Mouse (Mus musculus) kidney, postnatal 25 days (tissue): ENCODE data around the gene Fbxo46.

Source experiments
- DNase-seq, 2 experiments: peaks; one replicate each; pipeline ENCODE4 v3.0.0; 2021; ENCODE audit warnings: mixed read lengths in 2 of 2

Gene Fbxo46

DNA sequence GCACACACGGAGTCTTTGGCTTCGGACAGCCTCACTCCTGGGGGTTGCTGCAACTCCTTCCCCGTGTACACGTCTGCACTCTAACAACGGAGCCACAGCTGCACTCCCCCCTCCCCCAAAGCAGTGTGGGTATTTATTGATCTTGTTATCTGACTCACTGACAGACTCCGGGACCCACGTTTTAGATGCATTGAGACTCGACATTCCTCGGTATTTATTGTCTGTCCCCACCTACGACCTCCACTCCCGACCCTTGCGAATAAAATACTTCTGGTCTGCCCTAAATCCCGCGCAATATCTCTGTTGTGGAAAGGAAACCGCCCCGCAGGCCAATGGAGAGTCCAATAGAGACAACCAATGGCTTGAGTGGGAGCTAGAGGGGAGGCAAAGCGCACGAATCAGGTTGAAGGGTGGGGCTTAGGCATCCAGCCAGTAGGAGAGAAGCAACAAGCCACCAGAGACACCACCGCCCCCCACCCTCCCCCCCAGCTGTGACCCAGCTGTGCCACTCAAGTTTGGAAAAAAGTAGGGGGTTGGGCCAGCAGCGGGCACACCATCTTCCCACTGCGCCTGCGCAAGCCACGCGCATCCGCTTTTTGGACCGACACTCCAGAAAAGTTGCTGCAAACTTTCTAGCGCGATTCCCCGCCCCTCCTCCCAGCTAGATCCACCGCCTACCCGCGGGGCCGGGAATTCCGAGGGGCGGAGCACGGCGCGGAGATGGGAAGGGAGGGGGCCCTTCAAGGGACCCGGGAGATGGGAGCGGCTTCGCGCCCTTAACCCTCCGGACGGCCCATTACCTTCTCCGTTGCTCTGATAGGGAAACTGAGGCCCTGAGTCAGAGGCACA is 25.9 kb upstream of the Fbxo46 start:
- peak; percentile 98 to 99 for DNase-seq

DNA sequence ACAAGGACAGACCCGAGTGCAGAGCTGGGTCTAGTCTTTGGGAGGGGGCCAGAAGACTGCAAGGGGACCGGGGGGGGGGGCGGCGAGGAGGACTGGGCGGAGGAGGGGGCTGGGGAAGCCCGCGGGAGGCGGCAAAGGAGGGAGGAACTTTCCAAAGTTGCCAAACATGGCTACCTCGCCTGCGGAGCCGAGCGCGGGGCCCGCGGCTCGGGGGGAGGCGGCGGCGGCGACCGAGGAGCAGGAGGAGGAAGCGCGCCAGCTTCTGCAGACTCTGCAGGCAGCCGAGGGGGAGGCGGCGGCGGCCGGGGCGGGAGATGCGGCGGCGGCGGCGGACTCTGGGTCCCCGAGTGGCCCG is 25.2 kb upstream of the Fbxo46 start, which contains the start of gene Six5:
Gene Six5 (plus strand): TSS at position 124 of the 355 bp plus-strand sequence.
- DNase-seq = peak; percentile 56 to 79

DNA sequence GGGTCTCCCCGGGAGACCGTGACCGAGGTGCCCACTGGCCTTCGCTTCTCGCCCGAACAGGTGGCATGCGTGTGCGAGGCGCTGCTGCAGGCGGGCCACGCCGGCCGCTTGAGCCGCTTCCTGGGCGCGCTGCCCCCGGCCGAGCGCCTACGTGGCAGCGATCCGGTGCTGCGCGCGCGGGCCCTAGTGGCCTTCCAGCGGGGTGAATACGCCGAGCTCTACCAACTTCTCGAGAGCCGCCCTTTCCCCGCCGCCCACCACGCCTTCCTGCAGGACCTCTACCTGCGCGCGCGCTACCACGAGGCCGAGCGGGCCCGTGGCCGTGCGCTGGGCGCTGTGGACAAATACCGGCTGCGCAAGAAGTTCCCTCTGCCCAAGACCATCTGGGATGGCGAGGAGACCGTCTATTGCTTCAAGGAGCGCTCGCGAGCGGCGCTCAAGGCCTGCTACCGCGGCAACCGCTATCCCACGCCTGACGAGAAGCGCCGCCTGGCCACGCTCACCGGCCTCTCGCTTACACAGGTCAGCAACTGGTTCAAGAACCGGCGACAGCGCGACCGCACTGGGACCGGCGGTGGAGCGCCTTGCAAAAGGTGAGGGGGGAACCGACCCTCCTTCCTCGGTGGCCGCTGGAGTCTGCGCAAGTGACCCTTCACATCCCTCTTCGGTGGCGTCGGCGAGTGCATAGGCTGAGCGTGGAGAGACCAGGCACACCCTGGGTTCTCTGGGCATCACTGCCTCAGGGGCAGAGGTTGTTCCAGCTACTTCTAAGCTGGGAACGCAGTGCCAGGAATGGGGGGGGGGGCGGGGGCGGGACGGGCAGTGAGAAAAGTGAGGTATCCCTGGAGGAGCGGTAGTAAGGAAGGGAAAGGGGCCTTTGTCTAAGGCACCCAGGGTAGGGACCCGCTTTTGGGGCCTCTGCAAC is 24.6 kb upstream of the Fbxo46 start:
- peak; percentile 63 to 77 for DNase-seq

- DNase-seq = peak; percentile 67 to 90
Observed at GRCm38 (mm10) chr7:19095751-19096110, 23.9 kb upstream of the Fbxo46 start.

- no peak for DNase-seq
Observed at GRCm38 (mm10) chr7:19096421-19096976, 23.2 kb upstream of the Fbxo46 start.

DNA sequence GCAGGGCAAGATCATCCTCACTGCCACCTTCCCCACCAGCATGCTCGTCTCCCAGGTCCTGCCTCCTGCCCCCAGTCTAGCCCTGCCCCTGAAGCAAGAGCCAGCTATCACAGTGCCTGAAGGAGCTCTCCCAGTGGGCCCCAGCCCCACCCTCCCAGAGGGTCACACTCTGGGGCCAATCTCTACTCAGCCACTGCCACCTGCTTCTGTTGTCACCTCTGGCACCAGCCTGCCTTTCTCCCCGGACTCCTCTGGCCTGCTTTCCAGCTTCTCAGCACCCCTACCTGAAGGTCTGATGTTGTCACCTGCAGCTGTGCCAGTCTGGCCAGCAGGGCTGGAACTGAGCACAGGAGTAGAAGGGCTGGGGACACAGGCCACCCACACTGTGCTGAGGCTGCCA is 22.4 kb upstream of the Fbxo46 start:
- no peak for DNase-seq

DNA sequence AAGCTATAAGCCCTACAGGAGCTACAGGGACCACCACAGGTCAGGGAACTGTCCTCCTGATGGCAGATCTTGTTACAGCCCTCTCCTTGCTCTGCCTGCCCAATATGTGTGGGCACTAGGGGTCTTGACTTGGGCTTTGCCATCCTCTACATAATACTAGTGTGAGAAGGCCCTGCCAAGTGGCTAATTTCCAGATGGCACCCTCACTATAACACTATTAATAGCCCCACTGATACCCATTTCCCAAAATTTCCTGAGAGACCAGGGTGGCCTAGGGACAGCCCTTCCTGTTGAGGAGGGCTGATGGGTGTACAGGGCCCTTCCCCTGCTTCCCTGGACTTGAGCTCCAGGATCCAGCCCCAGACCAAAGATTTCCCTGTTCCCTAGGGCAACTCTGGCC is 21.8 kb upstream of the Fbxo46 start:
- DNase-seq = no peak

DNA sequence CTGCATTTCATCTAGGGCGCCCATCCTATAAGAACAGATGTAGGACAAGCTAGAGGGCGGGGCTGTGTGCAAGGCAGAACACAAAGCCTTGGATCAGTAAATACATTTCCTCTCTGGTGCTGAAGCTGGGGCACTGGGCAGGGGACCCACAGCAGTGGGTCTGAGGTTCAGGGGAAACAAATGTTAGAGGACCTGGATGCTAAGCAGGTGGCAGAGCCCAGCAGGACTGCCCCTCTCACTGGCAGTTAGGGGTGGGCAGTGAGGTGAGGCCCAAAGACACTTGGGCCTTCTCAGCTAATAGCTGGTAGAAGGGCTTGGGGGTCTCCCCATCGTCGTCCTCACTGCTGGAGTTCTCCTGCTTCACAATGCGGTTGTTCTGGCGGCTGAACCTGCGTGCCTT is 20.8 kb upstream of the Fbxo46 start:
- DNase-seq = peak in 1 of 2 experiments; percentile 11

- no peak for DNase-seq
Observed at GRCm38 (mm10) chr7:19100290-19100689, 19.4 kb upstream of the Fbxo46 start.

- no peak for DNase-seq
Observed at GRCm38 (mm10) chr7:19103741-19104140, 15.9 kb upstream of the Fbxo46 start.

DNA sequence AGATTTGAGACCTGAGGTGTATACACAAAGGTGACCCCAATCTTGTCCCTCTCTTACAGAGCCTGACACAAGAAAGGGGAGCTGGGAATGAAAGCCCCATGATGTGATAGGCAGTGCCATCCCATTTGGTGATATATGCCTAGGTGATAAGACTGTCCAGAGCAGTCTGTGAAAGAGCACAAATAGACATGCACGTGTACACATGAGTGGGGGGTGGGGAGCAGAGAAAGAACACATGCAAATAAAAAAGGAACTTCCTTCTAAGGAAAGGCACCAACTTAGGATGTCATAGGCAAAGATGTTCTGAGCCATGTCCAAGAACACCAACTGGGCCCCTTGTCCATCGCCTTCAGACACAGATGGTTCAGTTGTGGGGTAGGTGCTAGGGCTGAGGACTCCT is 15.2 kb upstream of the Fbxo46 start:
- DNase-seq = no peak

GRCm38 (mm10) chr7:19107436-19107835 is 12.2 kb upstream of the Fbxo46 start:
- DNase-seq = no peak

DNA sequence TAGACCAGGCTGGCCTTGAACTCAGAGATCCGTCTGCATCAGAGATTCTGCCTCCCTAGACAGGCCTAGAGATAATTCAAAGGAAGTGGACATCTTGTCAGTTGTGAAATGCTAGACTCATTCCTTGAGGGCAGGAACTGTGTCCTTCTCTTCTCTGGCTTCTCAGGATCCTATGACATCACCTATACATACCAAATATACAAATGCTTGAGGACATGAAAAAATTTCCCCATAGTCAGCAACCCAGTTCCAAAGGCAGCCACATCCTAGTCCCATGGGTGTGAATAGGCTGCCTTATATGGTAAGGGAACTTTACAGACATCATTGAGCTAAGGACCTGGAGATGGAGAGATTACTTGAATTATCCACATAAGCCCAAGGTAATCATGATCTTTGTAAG is 10.1 kb upstream of the Fbxo46 start:
- DNase-seq = no peak

DNA sequence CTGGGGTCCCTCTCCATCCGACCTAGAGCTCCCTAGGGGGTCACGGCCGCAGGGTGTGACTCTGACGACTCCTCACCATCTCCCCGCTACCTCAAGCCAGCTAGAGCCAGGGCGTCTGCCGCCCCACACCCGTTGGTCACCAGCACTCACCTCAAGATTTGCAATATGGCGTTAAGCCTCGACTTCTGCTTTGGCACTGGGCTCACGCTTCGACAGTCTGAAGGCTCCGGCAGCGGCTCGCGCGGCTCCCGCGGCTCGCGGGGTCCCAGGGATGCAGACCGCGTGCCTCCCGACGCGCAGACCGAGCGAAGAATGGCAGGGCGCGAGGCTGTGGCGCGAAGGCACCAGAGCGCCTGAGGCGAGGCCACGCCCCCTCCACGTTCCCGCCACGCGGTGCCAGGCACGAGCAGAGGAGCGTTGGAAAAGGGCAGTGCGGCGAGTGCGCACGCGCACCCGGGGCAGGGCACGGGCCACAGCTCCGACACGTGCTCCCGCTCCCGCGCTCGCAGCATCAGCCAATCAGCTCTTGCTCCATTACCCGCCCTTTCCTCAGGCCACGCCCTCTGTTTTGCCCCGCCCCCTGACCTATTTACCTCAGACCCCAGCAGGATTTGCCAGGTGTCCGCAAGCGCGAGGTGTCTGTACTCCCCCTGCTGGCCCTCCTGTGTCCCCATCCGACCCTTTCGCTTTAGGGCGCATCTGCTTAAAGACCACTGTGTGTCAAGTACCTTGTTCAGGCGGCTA is 1.5 kb upstream of the Fbxo46 start, which contains the start of gene Gm4969:
Gene Gm4969 (minus strand): TSS at position 341 of the 744 bp plus-strand sequence.
- DNase-seq = peak; percentile 62 to 86

GRCm38 (mm10) chr7:19119083-19119482 is 576 bp upstream of the Fbxo46 start:
- no peak for DNase-seq

DNA sequence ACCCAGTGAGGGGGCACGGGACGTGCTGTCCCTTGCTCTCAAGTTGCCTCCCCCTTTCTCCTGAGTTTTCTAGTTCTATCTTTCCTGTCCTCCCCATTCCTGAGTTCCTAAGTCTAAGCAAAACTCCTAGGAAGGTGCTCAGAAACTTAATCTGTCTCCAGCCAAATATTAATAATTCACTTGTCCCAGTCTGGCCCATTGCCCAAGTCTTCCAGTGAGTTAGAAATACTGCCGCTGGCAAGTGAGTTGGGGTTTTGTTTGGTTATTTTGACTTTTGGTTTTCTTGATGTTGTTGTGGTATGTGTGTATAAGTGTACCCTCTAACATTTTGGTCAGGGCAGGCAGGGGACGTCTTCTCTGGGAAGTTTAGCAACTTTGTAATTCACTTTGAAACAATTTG is 2.0 kb downstream of the Fbxo46 start:
- DNase-seq = peak in 1 of 2 experiments; percentile 83

DNA sequence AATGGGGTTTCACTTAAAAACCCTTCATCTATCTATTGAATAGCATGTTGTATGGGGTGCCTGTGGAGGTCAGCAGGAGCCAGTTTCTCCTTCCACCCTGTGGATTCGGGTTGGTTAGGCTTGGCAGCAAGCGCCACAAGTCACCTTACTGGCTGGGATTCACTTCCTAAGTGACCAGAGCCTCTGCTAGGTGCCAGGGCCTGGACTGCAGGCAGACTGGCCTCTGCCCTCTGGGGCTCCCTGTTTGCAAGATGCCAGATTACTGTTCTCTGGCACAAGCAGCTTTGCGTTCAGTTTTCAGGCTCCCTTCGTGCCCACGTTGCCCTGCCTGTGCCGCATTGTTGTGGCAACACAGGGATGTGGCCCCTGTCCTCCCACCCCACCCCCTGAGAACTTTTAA is 5.1 kb downstream of the Fbxo46 start:
- DNase-seq = peak; percentile 27 to 71

DNA sequence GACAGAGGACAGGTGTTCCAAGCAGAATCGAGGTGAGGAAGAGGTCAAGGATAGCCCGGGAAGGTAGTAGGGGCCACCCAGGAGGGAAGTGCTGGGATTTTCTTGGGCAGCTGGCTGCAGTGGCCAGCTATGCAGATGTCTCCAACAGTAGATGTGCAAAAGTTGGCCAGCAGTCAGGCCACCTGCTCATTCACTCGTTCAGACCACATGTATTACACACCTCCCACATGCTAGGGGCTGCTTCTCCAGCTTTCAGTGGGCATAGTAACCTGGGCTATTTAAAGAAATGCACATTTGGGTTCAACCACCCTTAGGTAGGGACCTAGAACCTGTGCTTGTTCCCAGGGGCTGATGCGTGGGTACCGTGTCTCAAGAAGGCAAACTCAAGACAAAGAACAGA is 8.1 kb downstream of the Fbxo46 start:
- no peak for DNase-seq

DNA sequence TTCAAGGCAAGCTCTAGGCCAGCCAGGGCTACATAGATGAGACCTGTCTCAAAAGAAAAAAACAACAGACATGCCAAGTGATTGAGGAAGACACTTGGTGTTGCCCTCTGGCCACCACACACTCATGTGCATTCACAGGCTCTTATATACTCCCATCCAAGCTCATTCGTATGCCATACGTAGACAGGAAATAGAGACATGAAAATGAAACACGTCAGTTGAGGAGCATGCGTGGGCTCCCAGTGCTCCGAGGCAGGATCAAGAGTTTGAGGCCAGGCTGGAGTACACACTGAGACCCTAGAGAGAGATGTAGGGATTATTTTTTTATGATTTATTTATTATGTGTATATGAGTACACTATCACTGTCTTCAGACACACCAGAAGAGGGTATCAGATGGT is 9.7 kb downstream of the Fbxo46 start:
- DNase-seq = no peak

- DNase-seq = no peak
Observed at GRCm38 (mm10) chr7:19130657-19131056, 11.0 kb downstream of the Fbxo46 start.

- peak; percentile 98 to 100 for DNase-seq
Observed at GRCm38 (mm10) chr7:19131324-19131848, 11.7 kb downstream of the Fbxo46 start.

DNA sequence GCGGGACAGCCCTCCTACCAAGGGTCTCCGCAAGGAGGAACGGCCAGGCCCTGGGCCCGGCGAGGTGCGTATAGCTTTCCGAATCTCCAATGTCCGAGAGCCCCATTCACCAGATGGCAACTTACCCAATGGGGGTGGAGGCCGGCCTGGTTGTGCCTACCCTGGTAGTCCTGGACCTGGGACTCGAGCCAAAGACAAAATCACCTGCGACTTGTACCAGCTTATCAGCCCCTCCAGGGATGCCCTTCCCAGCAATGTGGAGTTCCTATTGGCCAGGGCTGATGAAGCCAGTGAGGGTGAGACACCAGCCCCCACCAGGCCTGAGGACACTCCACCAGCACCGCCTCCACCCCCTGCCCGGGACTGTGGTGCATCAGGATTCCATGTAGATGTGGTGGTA is 16.5 kb downstream of the Fbxo46 start:
- DNase-seq = no peak
